Mouse (Mus musculus) ES-E14 (cell line): Measurements from ENCODE around the gene Sucla2.
"Not testable (repeated sequence)": the region's sequence is repeated elsewhere in the genome, so short reads cannot be mapped to it uniquely, and the experiment has no call there.

Experiments
- CHD2 ChIP-seq: IDR thresholded peaks from 2 replicates; pipeline ENCODE4 v1.6.1; 2014; ENCODE audit warnings: mild to moderate bottlenecking, low read depth, low read length, inconsistent platforms
- HCFC1 ChIP-seq: IDR thresholded peaks from 2 replicates; pipeline ENCODE4 v1.6.1; 2012; ENCODE audit warnings: low read length, inconsistent platforms, borderline replicate concordance; ENCODE audit not compliant: insufficient read depth
- MAFK ChIP-seq: IDR thresholded peaks from 2 replicates; pipeline ENCODE4 v1.6.1; 2014; ENCODE audit warnings: mild to moderate bottlenecking, low read depth, low read length, inconsistent platforms; ENCODE audit not compliant: insufficient read depth
- ZC3H11A ChIP-seq: IDR thresholded peaks from 2 replicates; pipeline ENCODE4 v1.6.1; 2012; ENCODE audit warnings: low read depth, mild to moderate bottlenecking, inconsistent platforms, low read length, borderline replicate concordance
- ZNF384 ChIP-seq: IDR thresholded peaks from 2 replicates; pipeline ENCODE4 v1.6.1; 2012; ENCODE audit warnings: low read depth, low read length, inconsistent platforms

GRCm38 (mm10) chr14:73528661-73529060 lies 3.5 kb downstream of the Sucla2 start:
- TF ChIP-seq CHD2, ZNF384, MAFK, ZC3H11A, HCFC1: not testable (repeated sequence)
